Mouse (Mus musculus) myocyte (in vitro differentiated cells): Measurements from ENCODE around the gene Pcdh9. TPM values are rescaled to one million over a fixed set of nuclear protein-coding genes. Genes with fewer than 3 reads are reported as not detected.

Experiments used
- H3K27me3 ChIP-seq: one replicate; pipeline ENCODE4 v1.6.1; 2011; ENCODE audit not compliant: control insufficient read depth, insufficient read depth, insufficient read length
- H3K36me3 ChIP-seq: one replicate; pipeline ENCODE4 v1.6.1; 2011; ENCODE audit not compliant: control insufficient read depth, insufficient read depth
- H3K4me2 ChIP-seq: one replicate; pipeline ENCODE4 v1.6.1; 2011; ENCODE audit warnings: low read depth, control low read depth
- H3K4me3 ChIP-seq: one replicate; pipeline ENCODE4 v1.5.1; 2011; ENCODE audit warnings: mild to moderate bottlenecking, control low read depth, moderate library complexity
- H3K79me2 ChIP-seq: one replicate; pipeline ENCODE4 v1.6.1; 2011; ENCODE audit not compliant: control insufficient read depth, insufficient read depth
- H3ac ChIP-seq: one replicate; pipeline ENCODE4 v1.6.1; 2011; ENCODE audit not compliant: control insufficient read depth, insufficient read length
- CEBPB ChIP-seq: IDR thresholded peaks from 2 replicates; pipeline ENCODE4 v1.6.1; 2011; ENCODE audit warnings: mild to moderate bottlenecking, moderate library complexity; ENCODE audit not compliant: poor library complexity, insufficient read depth, severe bottlenecking
- E2F4 ChIP-seq: IDR thresholded peaks from one replicate; pipeline ENCODE4 v1.6.1; 2011; ENCODE audit warnings: mild to moderate bottlenecking, control low read depth, moderate library complexity; ENCODE audit not compliant: insufficient read depth
- MAX ChIP-seq: IDR thresholded peaks from one replicate; pipeline ENCODE4 v1.6.1; 2011; ENCODE audit warnings: low read depth, mild to moderate bottlenecking, control low read depth
- MYOD1 ChIP-seq, 3 experiments: IDR thresholded peaks; one replicate each; pipeline ENCODE4 v1.6.1; 2011; ENCODE audit warnings: control low read depth in 2 of 3, low read depth in 2 of 3, mild to moderate bottlenecking in 2 of 3, moderate library complexity in 1 of 3; ENCODE audit not compliant: insufficient read length in 2 of 3, control insufficient read depth in 1 of 3
- MYOG ChIP-seq, 3 experiments: IDR thresholded peaks; one replicate each; pipeline ENCODE4 v1.6.1; 2011; ENCODE audit warnings: control low read depth in 2 of 3, low read depth in 2 of 3, mild to moderate bottlenecking in 2 of 3; ENCODE audit not compliant: insufficient read length in 2 of 3, control insufficient read depth in 1 of 3, insufficient read depth in 1 of 3
- POLR2A ChIP-seq: IDR thresholded peaks from one replicate; pipeline ENCODE4 v1.6.1; 2011; ENCODE audit warnings: low read depth, mild to moderate bottlenecking, control low read depth, moderate library complexity; ENCODE audit not compliant: insufficient read length
- POLR2AphosphoS2 ChIP-seq: IDR thresholded peaks from one replicate; pipeline ENCODE4 v1.6.1; 2011; ENCODE audit warnings: low read depth, control low read depth; ENCODE audit not compliant: insufficient read length
- REST ChIP-seq: IDR thresholded peaks from one replicate; pipeline ENCODE4 v1.6.1; 2011; ENCODE audit warnings: mild to moderate bottlenecking, control low read depth, moderate library complexity; ENCODE audit not compliant: insufficient read depth, insufficient read length
- SRF ChIP-seq: IDR thresholded peaks from one replicate; pipeline ENCODE4 v1.6.1; 2011; ENCODE audit warnings: low read depth; ENCODE audit not compliant: control insufficient read depth, insufficient read length
- TCF12 ChIP-seq: IDR thresholded peaks from one replicate; pipeline ENCODE4 v1.6.1; 2011; ENCODE audit warnings: mild to moderate bottlenecking, control low read depth; ENCODE audit not compliant: poor library complexity, insufficient read depth, severe bottlenecking
- TCF3 ChIP-seq: IDR thresholded peaks from one replicate; pipeline ENCODE4 v1.6.1; 2011; ENCODE audit warnings: low read depth, control low read depth; ENCODE audit not compliant: insufficient read length
- USF1 ChIP-seq: IDR thresholded peaks from one replicate; pipeline ENCODE4 v1.6.1; 2011; ENCODE audit warnings: low read depth, mild to moderate bottlenecking, control low read depth, moderate library complexity
- polyA plus RNA-seq: library from polyadenylated mRNA; unstranded; fragments of >200 nt; fragmentation: generic; extraction: Trizol; gene quantifications from one replicate; pipeline ENCODE4 v1.2.1, GENCODE M21; 2012; ENCODE audit warnings: missing spikeins

Pcdh9 gene
- polyA plus RNA-seq, 1 experiment = 0.02 TPM

- no peak overlapping the region for H3K4me2 ChIP-seq
- no peaks in the 10 kb centered on the region for H3K36me3 ChIP-seq
- TF ChIP-seq MYOG (IDR thresholded peaks at IDR 0.05; ENCODE audit: control insufficient read depth in 1 of 3, insufficient read depth in 1 of 3, insufficient read length in 2 of 3, low read depth in 2 of 3) (no peak), POLR2A (no peak), TCF3 (no peak), CEBPB (no peak), SRF (no peak), POLR2AphosphoS2 (no peak), MYOD1 (IDR thresholded peaks at IDR 0.05; ENCODE audit: control insufficient read depth in 1 of 3, insufficient read length in 2 of 3, low read depth in 2 of 3) (no peak), USF1 (no peak), E2F4 (no peak), REST (no peak), MAX (no peak), TCF12 (no peak)
- no peaks in the 10 kb centered on the region for H3K27me3 ChIP-seq
- H3ac ChIP-seq = no peak overlapping the region
- no peak overlapping the region for H3K4me3 ChIP-seq
- H3K79me2 ChIP-seq = no peaks in the 10 kb centered on the region
These were observed 561.2 kb downstream of the Pcdh9 start for GRCm38 (mm10) chr14:93329247-93329646.

GRCm38 (mm10) chr14:93317393-93317792 lies 573.1 kb downstream of the Pcdh9 start:
- no peak overlapping the region for H3K4me2 ChIP-seq
- H3K36me3 ChIP-seq = no peaks in the 10 kb centered on the region

GRCm38 (mm10) chr14:93288361-93288760 lies 602.1 kb downstream of the Pcdh9 start:
- H3K36me3 ChIP-seq = no peaks in the 10 kb centered on the region
- no peak overlapping the region for H3ac ChIP-seq
- no peaks in the 10 kb centered on the region for H3K27me3 ChIP-seq
- H3K4me2 ChIP-seq = no peak overlapping the region
- no peaks in the 10 kb centered on the region for H3K79me2 ChIP-seq
- no peak overlapping the region for H3K4me3 ChIP-seq
- TF ChIP-seq CEBPB (no peak), POLR2AphosphoS2 (no peak), USF1 (no peak)

More at GRCm38 (mm10) chr14:93317393-93317792, 573.1 kb downstream of the Pcdh9 start:
- H3K79me2 ChIP-seq = no peaks in the 10 kb centered on the region
- no peak overlapping the region for H3K4me3 ChIP-seq
- H3ac ChIP-seq = no peak overlapping the region
- TF ChIP-seq TCF3 (no peak), POLR2A (no peak)
- H3K27me3 ChIP-seq = no peaks in the 10 kb centered on the region

- Histone ChIP-seq H3K4me3 (no peak overlapping the region), H3K79me2 (no peaks in the 10 kb centered on the region), H3K36me3 (no peaks in the 10 kb centered on the region), H3K4me2 (no peak overlapping the region), H3ac (no peak overlapping the region), H3K27me3 (no peaks in the 10 kb centered on the region)
- TF ChIP-seq MYOG (IDR thresholded peaks at IDR 0.05; ENCODE audit: control insufficient read depth in 1 of 3, insufficient read depth in 1 of 3, insufficient read length in 2 of 3, low read depth in 2 of 3) (no peak), REST (no peak), E2F4 (no peak), TCF3 (no peak), USF1 (no peak), TCF12 (no peak), CEBPB (no peak), POLR2AphosphoS2 (no peak), MAX (no peak)
These were observed 602.8 kb downstream of the Pcdh9 start for GRCm38 (mm10) chr14:93287642-93288041.

- H3K4me2 ChIP-seq = no peak overlapping the region
- no peak for TF ChIP-seq TCF3
- TF ChIP-seq POLR2AphosphoS2 = no peak
- no peak for TF ChIP-seq MYOG (IDR thresholded peaks at IDR 0.05; ENCODE audit: control insufficient read depth in 1 of 3, insufficient read depth in 1 of 3, insufficient read length in 2 of 3, low read depth in 2 of 3)
- no peak for TF ChIP-seq CEBPB
- TF ChIP-seq TCF12 = no peak
- no peak for TF ChIP-seq MAX
- TF ChIP-seq POLR2A = no peak
- no peak for TF ChIP-seq SRF
- TF ChIP-seq E2F4 = no peak
- TF ChIP-seq MYOD1 (IDR thresholded peaks at IDR 0.05; ENCODE audit: control insufficient read depth in 1 of 3, insufficient read length in 2 of 3, low read depth in 2 of 3) = no peak
- no peak for TF ChIP-seq USF1
- TF ChIP-seq REST = no peak
- no peak overlapping the region for H3ac ChIP-seq
- no peaks in the 10 kb centered on the region for H3K36me3 ChIP-seq
- H3K79me2 ChIP-seq = no peaks in the 10 kb centered on the region
- H3K4me3 ChIP-seq = no peak overlapping the region
- H3K27me3 ChIP-seq = no peaks in the 10 kb centered on the region
These were observed 605.3 kb downstream of the Pcdh9 start for GRCm38 (mm10) chr14:93285136-93285535.
